12 mouse cellular contexts compared by ENCODE assay signal in the genomic region with DNA sequence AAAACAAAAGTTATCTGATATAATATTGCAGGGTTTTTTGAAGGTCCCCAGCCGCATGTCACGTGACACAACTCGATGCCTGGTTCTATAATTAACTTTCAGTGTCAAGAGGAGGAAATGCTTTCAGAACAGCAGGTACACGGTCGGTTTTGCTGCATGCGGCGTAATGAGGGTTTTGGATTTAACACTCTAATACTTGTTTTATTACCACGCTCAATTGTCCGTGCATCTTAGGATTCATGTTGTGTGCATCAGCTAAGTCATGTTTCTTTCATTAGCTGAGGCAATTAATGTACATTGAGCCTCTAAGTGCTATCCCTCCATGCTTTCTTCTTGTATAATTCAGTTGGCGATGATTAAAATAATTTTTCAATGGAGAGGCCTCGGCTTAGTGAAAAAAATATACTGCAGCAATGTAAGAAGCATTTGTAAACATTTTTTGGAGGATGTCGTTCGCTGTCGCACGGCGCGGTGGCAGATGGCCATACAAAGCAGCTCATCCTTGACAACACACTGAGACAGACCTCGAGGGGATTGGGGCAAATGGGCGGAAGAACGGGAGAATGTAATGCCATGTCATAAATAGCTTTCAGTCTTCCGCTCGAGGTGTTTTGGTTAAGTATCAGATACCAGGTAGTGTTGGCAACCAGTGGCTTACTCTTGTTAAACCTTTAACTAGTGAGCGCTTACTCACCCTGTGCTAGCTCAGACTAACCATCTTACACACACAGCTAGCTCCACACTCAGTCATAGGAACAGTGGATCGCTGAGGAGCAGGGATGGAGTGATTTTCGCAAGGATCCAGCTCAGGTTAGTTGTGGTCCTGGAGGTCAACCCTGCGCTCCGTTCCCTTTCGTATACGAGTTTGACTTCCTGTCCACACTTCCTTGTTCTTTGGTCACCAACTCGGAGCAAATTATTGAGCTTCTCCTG.
DNase-seq lines count a peak whose midpoint lies in the region; ATAC-seq and TF ChIP-seq lines count a peak whose summit lies in the region.
"Had no signal": no experiment of that assay in that cellular context is flagged by ENCODE, and none has a peak within 500 bp of the region (broad histone marks: within the 10 kb centered on the region; RNA-seq: fewer than 3 reads in every experiment).

No protein-coding gene starts in this region.

- H3K36me3 ChIP-seq in forebrain, embryonic 15.5 days: no peaks in the 10 kb centered on the region
- no peaks in the 10 kb centered on the region for H3K36me3 ChIP-seq in midbrain, embryonic 15.5 days (replicated peaks)
- H3K36me3 ChIP-seq: embryonic facial prominence, embryonic 10.5 days; heart, embryonic 15.5 days had no signal

- no peak overlapping the region; the same call in 1 of the 2 replicates for H3K4me2 ChIP-seq in forebrain, embryonic 15.5 days (replicated peaks)
- H3K4me2 ChIP-seq in midbrain, embryonic 15.5 days: peak overlapping the region; percentile 33
- H3K4me2 ChIP-seq: heart, embryonic 15.5 days had no signal

- H3K4me1 ChIP-seq in cerebellum, adult 2 months (ENCODE audit: control insufficient read depth, insufficient read depth, low read length): no peaks in the 10 kb centered on the region
- H3K4me1 ChIP-seq in forebrain, embryonic 15.5 days: 0 out of 2 replicates have a peak, but pooled peaks cover 2% of the 10 kb centered on the region
- peaks cover 3% of the 10 kb centered on the region; the same call in 1 of the 2 replicates for H3K4me1 ChIP-seq in midbrain, embryonic 15.5 days
- H3K4me1 ChIP-seq: embryonic facial prominence, embryonic 10.5 days; heart, embryonic 15.5 days had no signal

- no peaks in the 10 kb centered on the region for H3K27me3 ChIP-seq in cerebellum, adult 2 months (ENCODE audit: control insufficient read depth, insufficient read depth, low read length)
- no peaks in the 10 kb centered on the region for H3K27me3 ChIP-seq in forebrain, embryonic 15.5 days
- H3K27me3 ChIP-seq in midbrain, embryonic 15.5 days (replicated peaks): no peaks in the 10 kb centered on the region
- H3K27me3 ChIP-seq: heart, embryonic 15.5 days had no signal

- TF ChIP-seq POLR2A in cerebellum, adult 2 months (IDR thresholded peaks at IDR 0.05; ENCODE audit: borderline replicate concordance, insufficient read depth, low read length): no peak

- DNase-seq in cerebellum, adult 2 months: peak in 1 of 2 experiments; percentile 24
- no peak for DNase-seq in cerebellum, adult 8-10 months
- peak; percentile 9 to 23 for DNase-seq in heart, postnatal 10 days
- DNase-seq in heart, adult 11 months: no peak
- no peak for DNase-seq in frontal cortex, postnatal 10 days (ENCODE audit: low spot score in 2 of 2)
- DNase-seq in kidney, adult 11 months: no peak

- H3K9me3 ChIP-seq in forebrain, embryonic 15.5 days: no peaks in the 10 kb centered on the region
- no peaks in the 10 kb centered on the region for H3K9me3 ChIP-seq in midbrain, embryonic 15.5 days
- H3K9me3 ChIP-seq: embryonic facial prominence, embryonic 10.5 days; heart, embryonic 15.5 days had no signal

- H3K9ac ChIP-seq in forebrain, embryonic 15.5 days (replicated peaks): no peak overlapping the region
- H3K9ac ChIP-seq in midbrain, embryonic 15.5 days: peak overlapping the region; percentile 14; the same call in 1 of the 2 replicates
- H3K9ac ChIP-seq: heart, embryonic 15.5 days; liver, embryonic 14.5 days had no signal

- H3K4me3 ChIP-seq in cerebellum, adult 2 months (replicated peaks; ENCODE audit: insufficient read depth, low read depth, low read length): peak overlapping the region; percentile 53
- 0 out of 2 replicates have a peak overlapping the region, but pooled peaks have one; percentile 3 for H3K4me3 ChIP-seq in forebrain, embryonic 15.5 days
- H3K4me3 ChIP-seq in midbrain, embryonic 15.5 days: peak overlapping the region; percentile 15; the same call in 1 of the 2 replicates
- H3K4me3 ChIP-seq: embryonic facial prominence, embryonic 10.5 days; heart, embryonic 15.5 days had no signal

- intact Hi-C loops in heart, postnatal 10 days (cut with DNase I): no loop called here

- H3K27ac ChIP-seq in cerebellum, adult 2 months (ENCODE audit: insufficient read depth, low read length): no peak overlapping the region
- 0 out of 2 replicates have a peak overlapping the region, but pooled peaks have one; percentile 19 for H3K27ac ChIP-seq in forebrain, embryonic 15.5 days (replicated peaks)
- H3K27ac ChIP-seq in midbrain, embryonic 15.5 days: peak overlapping the region; percentile 42; the same call in 1 of the 2 replicates
- H3K27ac ChIP-seq: embryonic facial prominence, embryonic 10.5 days; heart, embryonic 15.5 days; liver, embryonic 14.5 days; macrophage had no signal

- WGBS in cerebellum, adult 2 months: 31% methylated on average over 30 of the region's 30 CpGs
- whole genome bisulfite sequencing in forebrain, embryonic 15.5 days: 73% methylated on average over 30 of the region's 30 CpGs
- WGBS in midbrain, embryonic 15.5 days: 58% methylated on average over 30 of the region's 30 CpGs

- no peak for TF ChIP-seq CTCF in cerebellum, adult 2 months (IDR thresholded peaks at IDR 0.05; ENCODE audit: borderline replicate concordance, insufficient read depth, low read depth, low read length)

- ATAC-seq in forebrain, embryonic 15.5 days (replicated peaks): no peak
- peak; percentile 62; the same call in 1 of the 2 replicates for ATAC-seq in midbrain, embryonic 15.5 days (replicated peaks)

Comparison
In these comparisons a context has a peak if more than half of its experiments do, and no peak if none do; other contexts are left out.
1. DNase-seq: peak in heart, postnatal 10 days (2 of 2); none in cerebellum, adult 8-10 months (single experiment), heart, adult 11 months (single experiment), frontal cortex, postnatal 10 days (0 of 2) and kidney, adult 11 months (single experiment).
2. H3K4me3 ChIP-seq: peak in every context shown above with its lines; median percentile 53 in cerebellum, adult 2 months; 15 in midbrain, embryonic 15.5 days; 3 in forebrain, embryonic 15.5 days.